18 mouse cellular contexts compared by ENCODE assay signal in the genomic region with DNA sequence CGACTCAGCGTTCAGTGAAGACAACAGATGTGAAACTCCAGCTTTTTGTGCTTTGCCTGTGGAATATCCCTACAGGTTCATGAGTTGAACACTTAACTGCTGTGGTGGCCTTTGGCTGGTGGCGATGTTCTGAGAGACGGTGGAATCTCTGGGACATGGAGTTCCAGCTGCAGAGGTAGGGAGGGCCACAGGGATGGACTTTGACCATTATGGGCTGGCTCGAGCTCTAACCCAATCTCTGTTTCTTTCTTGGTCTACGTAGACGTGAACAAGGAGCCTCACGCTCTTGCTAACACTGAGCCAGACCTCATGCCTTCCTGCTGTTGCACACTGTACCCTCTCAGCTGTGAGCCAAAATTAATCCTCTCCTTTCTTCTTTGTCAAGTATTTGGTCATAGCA.
"Had no signal": no experiment of that assay in that cellular context is flagged by ENCODE, and none has a peak within 500 bp of the region (broad histone marks: within the 10 kb centered on the region; RNA-seq: fewer than 3 reads in every experiment).

No protein-coding gene starts in this region.

- H3K4me2 ChIP-seq: limb, embryonic 12.5 days; limb, embryonic 15.5 days; liver, embryonic 11.5 days; lung, embryonic 14.5 days; midbrain, embryonic 12.5 days; midbrain, embryonic 15.5 days; neural tube, embryonic 12.5 days; neural tube, embryonic 15.5 days had no signal

- H3K4me3 ChIP-seq: limb, embryonic 12.5 days; limb, embryonic 15.5 days; midbrain, embryonic 12.5 days; midbrain, embryonic 15.5 days; neural tube, embryonic 12.5 days; neural tube, embryonic 15.5 days had no signal

- H3K36me3 ChIP-seq: limb, embryonic 12.5 days; limb, embryonic 15.5 days; midbrain, embryonic 12.5 days; midbrain, embryonic 15.5 days; neural tube, embryonic 12.5 days; neural tube, embryonic 15.5 days had no signal

- H3K4me1 ChIP-seq: neural tube, embryonic 12.5 days; neural tube, embryonic 15.5 days had no signal

- H3K9ac ChIP-seq: limb, embryonic 12.5 days; limb, embryonic 15.5 days; liver, embryonic 14.5 days; liver, postnatal 0 days; lung, embryonic 14.5 days; midbrain, embryonic 12.5 days; midbrain, embryonic 15.5 days; neural tube, embryonic 12.5 days; neural tube, embryonic 15.5 days had no signal

- H3K27ac ChIP-seq: limb, embryonic 12.5 days; limb, embryonic 15.5 days; liver, embryonic 14.5 days; macrophage; midbrain, embryonic 12.5 days; midbrain, embryonic 15.5 days; neural tube, embryonic 12.5 days; neural tube, embryonic 15.5 days had no signal

- ATAC-seq: hindbrain, embryonic 16.5 days; liver, postnatal 0 days; lung, postnatal 0 days; midbrain, embryonic 15.5 days had no signal

- DNase-seq: left cerebral cortex, postnatal 4 days; liver, postnatal 0 days; lung, embryonic 14.5 days; right cerebral cortex, adult 18-20 months; right cerebral cortex, postnatal 14 days; right cerebral cortex, postnatal 4 days; thymus, postnatal 25 days had no signal

- H3K27me3 ChIP-seq: limb, embryonic 12.5 days; limb, embryonic 15.5 days; midbrain, embryonic 12.5 days; midbrain, embryonic 15.5 days; neural tube, embryonic 12.5 days; neural tube, embryonic 15.5 days had no signal

- H3K9me3 ChIP-seq: limb, embryonic 12.5 days; limb, embryonic 15.5 days; midbrain, embryonic 12.5 days; midbrain, embryonic 15.5 days; neural tube, embryonic 12.5 days; neural tube, embryonic 15.5 days had no signal
